Mouse (Mus musculus): ENCODE results near the gene Stpg3.
A peak's percentile ranks its signal among the peaks of the same experiment; 100 is the strongest.

Stpg3 gene

DNA sequence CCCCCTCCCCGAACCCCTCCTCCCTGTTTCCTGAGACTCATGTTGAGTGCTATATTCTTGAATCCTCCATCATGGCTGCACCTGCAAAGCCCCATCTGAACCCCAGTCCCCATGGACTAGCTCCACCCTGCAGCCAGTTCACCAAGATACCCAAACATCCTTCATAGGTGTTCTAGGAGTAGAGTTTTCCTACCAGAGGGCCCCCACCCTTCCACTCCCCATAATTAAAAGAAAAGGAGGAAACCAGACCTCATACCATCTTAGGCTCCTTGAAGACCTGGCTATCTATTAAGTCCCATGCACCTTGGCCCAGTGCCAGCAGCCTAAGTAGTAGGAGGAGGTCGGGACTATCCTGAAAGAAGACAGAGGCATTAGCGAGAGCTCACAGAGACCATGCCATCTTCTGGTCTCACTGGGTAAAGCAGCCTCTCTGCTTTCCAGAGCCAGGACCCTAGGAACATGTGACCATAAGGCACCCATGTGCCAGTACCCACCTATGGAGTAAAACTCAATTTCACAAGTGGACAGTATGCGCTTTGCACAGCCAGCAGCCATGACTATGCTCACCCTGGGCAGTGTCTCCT, 10.7 kb downstream of the Stpg3 start:
- no peak for DNase-seq (ENCODE audit: low spot score)

GRCm38 (mm10) chr2:25200631-25201030, 13.8 kb downstream of the Stpg3 start:
- no peak for DNase-seq (ENCODE audit: low spot score)

DNA sequence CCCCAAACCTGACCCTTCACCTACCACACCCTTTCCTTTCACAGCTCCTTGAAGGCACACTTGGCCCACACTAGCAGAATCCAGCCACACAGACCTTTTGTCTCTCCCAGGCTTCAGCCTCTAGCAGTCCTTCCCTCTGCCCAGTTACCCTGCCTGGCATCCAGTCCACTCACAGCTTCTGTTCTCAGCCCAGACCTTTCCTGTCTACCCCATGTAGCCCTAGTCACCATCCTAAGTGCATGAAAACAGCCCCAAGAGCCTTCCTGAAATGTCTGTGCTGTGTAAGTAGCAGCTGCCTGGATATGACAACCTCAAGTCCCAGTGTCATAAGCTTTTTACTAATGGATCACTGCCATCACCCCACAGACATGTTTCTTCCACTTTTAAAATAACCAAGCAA, 16.5 kb downstream of the Stpg3 start:
- DNase-seq (ENCODE audit: low spot score) = no peak

DNA sequence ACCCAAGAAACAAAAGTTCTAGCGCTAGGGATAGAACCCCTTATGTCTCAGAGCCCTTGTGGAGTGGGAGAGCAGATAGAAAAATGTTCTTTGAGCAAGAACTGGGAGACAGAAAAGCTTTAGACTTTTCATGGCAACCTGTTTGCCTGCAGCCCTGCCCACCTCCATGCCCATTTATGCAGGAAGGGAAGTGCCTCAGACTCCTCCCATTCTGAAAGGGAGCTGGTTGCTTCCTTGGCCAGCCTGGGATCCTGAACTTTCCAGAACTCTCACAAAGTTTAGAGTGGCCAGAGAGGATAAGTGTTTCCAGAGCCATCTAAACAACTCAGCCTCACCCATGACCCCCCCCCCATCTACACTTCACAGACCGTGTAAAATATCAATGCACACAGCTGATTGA, 17.2 kb downstream of the Stpg3 start:
- no peak for DNase-seq (ENCODE audit: low spot score)

GRCm38 (mm10) chr2:25196172-25196954, 18.1 kb downstream of the Stpg3 start, which contains the start of gene Tor4a:
Gene Tor4a, minus strand, starts transcription at chr2:25196886.
- peak; percentile 50 for DNase-seq (ENCODE audit: low spot score)

GRCm38 (mm10) chr2:25195211-25196156, 19.0 kb downstream of the Stpg3 start:
- DNase-seq (ENCODE audit: low spot score) = peak; percentile 37

- DNase-seq (ENCODE audit: low spot score) = no peak
These were observed 19.8 kb downstream of the Stpg3 start for GRCm38 (mm10) chr2:25194486-25195171.

GRCm38 (mm10) chr2:25194006-25194405, 20.4 kb downstream of the Stpg3 start:
- no peak for DNase-seq (ENCODE audit: low spot score)

- DNase-seq (ENCODE audit: low spot score) = peak; percentile 94
These were observed 21.1 kb downstream of the Stpg3 start for GRCm38 (mm10) chr2:25193330-25193770.

- no peak for DNase-seq (ENCODE audit: low spot score)
These were observed 26.6 kb downstream of the Stpg3 start for GRCm38 (mm10) chr2:25187841-25188240.

GRCm38 (mm10) chr2:25186575-25186930, 27.9 kb downstream of the Stpg3 start:
- DNase-seq (ENCODE audit: low spot score) = no peak

DNA sequence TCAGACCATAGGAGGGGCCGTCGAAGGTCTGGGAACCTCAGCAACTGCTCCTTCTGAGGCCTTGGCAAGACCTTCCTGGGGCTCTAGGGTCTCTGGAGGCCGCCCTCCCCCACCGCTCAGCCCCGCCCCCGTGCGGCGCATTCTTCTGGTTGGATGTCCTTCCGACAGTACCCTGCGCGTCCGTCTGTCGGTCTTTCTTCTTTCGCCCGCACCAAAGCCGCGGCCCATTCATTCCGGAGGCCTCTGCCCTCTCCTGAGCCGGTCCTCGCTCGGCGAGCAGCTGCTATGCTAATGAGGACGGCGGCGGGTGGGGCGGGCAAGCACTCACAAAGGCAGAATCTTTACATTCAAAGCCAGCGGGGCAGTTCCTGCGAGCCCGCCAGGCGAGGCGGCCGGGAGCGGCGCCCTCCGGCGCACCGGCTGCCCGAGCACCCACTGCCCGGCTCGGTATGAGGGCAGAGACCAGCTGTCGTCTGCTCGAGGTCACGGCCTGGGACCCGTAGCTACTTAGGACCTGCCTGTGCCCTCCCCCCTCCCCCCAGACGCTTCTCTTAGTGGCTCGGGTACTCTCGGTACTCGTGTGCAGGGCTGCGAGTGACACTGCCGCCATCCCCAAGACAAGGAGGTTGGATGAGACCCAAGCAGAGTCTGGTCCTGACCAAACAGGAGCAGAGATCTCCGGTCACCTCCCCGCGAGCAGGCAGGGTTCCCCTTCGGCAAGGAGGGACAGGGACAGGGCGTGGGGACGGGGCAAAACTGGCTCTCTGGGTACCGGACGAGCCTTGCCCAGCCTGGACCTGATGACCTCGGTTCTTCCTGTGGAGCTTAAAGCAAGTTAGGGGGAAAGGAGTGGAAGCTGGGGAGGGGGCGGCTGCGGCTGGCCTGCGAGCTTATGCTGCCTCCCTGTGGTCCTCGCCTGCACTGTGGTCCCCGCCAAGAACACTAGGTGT, 28.5 kb downstream of the Stpg3 start:
- DNase-seq (ENCODE audit: low spot score) = peak; percentile 90

GRCm38 (mm10) chr2:25184496-25184895, 29.9 kb downstream of the Stpg3 start:
- no peak for DNase-seq (ENCODE audit: low spot score)

DNA sequence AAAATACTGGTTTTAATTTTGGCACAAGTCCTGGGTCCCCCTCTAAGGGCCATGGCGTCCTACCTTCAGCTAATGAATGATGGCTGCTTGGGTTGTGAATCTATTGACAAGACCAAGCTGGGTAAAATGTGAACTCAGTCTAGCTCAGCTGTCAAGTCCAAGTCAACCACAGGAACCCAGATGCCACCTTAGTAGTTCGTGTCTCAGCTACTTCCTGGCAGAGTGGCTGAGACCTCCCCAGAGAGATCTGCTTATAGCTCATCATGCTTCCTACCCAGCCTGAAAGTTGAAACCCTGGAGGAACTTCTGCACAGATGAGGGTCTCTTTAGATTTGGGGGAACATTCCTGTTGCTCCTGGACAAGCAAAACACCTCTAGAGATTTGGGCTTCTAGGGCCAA, 31.1 kb downstream of the Stpg3 start:
- no peak for DNase-seq (ENCODE audit: low spot score)

DNA sequence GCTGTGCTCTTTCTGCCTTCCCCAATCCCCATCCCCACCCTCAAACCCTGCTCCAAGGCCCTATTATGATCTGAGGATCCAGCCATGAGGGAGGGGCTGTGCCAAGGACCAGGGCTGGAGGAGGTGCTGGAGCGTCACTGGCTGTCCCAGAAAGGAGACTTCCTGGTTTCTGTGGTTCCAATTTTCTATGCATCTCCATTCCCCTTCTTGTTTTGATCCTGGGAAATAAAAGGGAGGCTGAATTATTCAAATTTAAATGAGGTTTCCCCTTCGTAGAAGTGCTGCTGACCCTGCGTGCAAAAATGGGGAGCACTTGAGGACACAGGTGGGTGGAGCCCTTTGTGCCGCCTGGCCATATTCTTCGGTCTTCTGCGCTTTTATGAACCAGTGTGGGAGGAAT, 31.8 kb downstream of the Stpg3 start:
- peak; percentile 32 for DNase-seq (ENCODE audit: low spot score)

DNA sequence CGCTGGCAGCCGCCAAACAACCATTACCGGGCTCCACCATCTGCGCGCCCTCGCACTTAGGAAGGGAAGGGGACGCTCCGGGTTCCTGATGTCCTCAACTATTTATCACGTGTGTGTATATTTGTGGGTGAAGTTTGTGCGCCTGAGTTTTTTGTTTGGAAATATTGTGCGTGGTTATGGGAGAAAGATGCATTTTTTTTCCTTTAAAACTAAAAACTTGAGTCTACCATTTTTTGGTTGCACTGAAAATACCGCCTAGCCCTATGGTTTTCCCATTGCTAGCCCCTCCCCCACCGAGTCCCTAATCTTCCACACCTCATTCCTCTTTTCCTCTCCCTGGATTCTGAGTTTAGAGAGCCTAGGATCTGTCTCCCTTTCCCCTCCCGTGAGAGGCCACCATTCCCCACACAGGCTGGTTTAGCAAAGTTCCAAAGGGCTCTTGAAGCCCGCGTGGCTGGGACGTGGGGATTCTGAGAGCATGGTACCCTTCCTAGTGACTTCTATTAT, 32.5 kb downstream of the Stpg3 start:
- peak; percentile 48 for DNase-seq (ENCODE audit: low spot score)

GRCm38 (mm10) chr2:25180973-25181890, 33.2 kb downstream of the Stpg3 start:
- peak; percentile 74 for DNase-seq (ENCODE audit: low spot score)

GRCm38 (mm10) chr2:25180478-25180903, 33.9 kb downstream of the Stpg3 start, which contains the start of gene Nrarp:
Gene Nrarp, plus strand, starts transcription at chr2:25180758.
- DNase-seq (ENCODE audit: low spot score) = peak; percentile 94

GRCm38 (mm10) chr2:25179566-25180217, 34.7 kb downstream of the Stpg3 start:
- peak; percentile 23 for DNase-seq (ENCODE audit: low spot score)

All from embryo, embryonic 10 days (tissue).